Mouse (Mus musculus): ENCODE data around the gene Gzf1. TPM values are rescaled to one million over a fixed set of nuclear protein-coding genes. Genes with fewer than 3 reads are reported as not detected.

The Gzf1 gene
- 16.7 and 22.7 TPM in 2 replicates for total RNA-seq (2014; rRNA removed)
- polyA plus RNA-seq (2015; fragmentation: Nextera tagmentation; extraction: Ambion mirVana): 14.1 and 14.4 TPM in 2 replicates

GRCm38 (mm10) chr2:148680775-148681291 lies at the start of gene Gzf1:
TSS of gene Gzf1 (plus strand) at chr2:148681023.
- ATAC-seq (ENCODE audit: low FRiP score) (peak; percentile 94), DNase-seq (ENCODE audit: low spot score) (peak; percentile 99)
- peak; percentile 59 for TF ChIP-seq CTCF (IDR thresholded peaks at IDR 0.05)
- H3K27me3 ChIP-seq (ENCODE audit: insufficient read depth, low read length): no peaks in the 10 kb centered on the region
- peaks cover 17% of the 10 kb centered on the region for H3K36me3 ChIP-seq (ENCODE audit: insufficient read depth, low read length)
- H3K27ac ChIP-seq (ENCODE audit: low read depth, low read length): peak within 1 kb of the TSS; percentile 81
- no peaks in the 10 kb centered on the region for H3K9me3 ChIP-seq (ENCODE audit: low read length)
- peak within 1 kb of the TSS; percentile 91 for H3K4me2 ChIP-seq (ENCODE audit: low read depth, low read length, poor library complexity, severe bottlenecking)
- H3K4me1 ChIP-seq (ENCODE audit: insufficient read depth, low read length): peaks cover 12% of the 10 kb centered on the region; the same call in 1 of the 2 replicates
- H3K9ac ChIP-seq (replicated peaks; ENCODE audit: low read length, poor library complexity, severe bottlenecking): peak within 1 kb of the TSS; percentile 79
- WGBS: under 1% methylated on average over 39 of the region's 39 CpGs
- peak within 1 kb of the TSS; percentile 53 for H3K4me3 ChIP-seq (ENCODE audit: low read depth, low read length)

GRCm38 (mm10) chr2:148631602-148632001 lies 49.2 kb upstream of the Gzf1 start:
- Histone ChIP-seq H3K36me3 (ENCODE audit: insufficient read depth, low read length) (no peaks in the 10 kb centered on the region), H3K9ac (replicated peaks; ENCODE audit: low read length, poor library complexity, severe bottlenecking) (no peak overlapping the region), H3K27me3 (ENCODE audit: insufficient read depth, low read length) (no peaks in the 10 kb centered on the region), H3K9me3 (ENCODE audit: low read length) (no peaks in the 10 kb centered on the region), H3K27ac (ENCODE audit: low read depth, low read length) (no peak overlapping the region), H3K4me1 (ENCODE audit: insufficient read depth, low read length) (no peaks in the 10 kb centered on the region), H3K4me2 (ENCODE audit: low read depth, low read length, poor library complexity, severe bottlenecking) (no peak overlapping the region), H3K4me3 (ENCODE audit: low read depth, low read length) (no peak overlapping the region)
- TF ChIP-seq CTCF (IDR thresholded peaks at IDR 0.05): no peak
- DNase-seq (ENCODE audit: low spot score): no peak
- WGBS: 94% methylated on average over 3 of the region's 3 CpGs
- ATAC-seq (ENCODE audit: low FRiP score): no peak

GRCm38 (mm10) chr2:148634466-148634865 lies 46.4 kb upstream of the Gzf1 start:
- no peak overlapping the region for H3K4me2 ChIP-seq (ENCODE audit: low read depth, low read length, poor library complexity, severe bottlenecking)
- H3K27me3 ChIP-seq (ENCODE audit: insufficient read depth, low read length): no peaks in the 10 kb centered on the region
- 91% methylated on average over 4 of the region's 4 CpGs for WGBS
- no peaks in the 10 kb centered on the region for H3K4me1 ChIP-seq (ENCODE audit: insufficient read depth, low read length)
- no peak overlapping the region for H3K9ac ChIP-seq (replicated peaks; ENCODE audit: low read length, poor library complexity, severe bottlenecking)
- H3K9me3 ChIP-seq (ENCODE audit: low read length): no peaks in the 10 kb centered on the region
- no peak for DNase-seq (ENCODE audit: low spot score)
- no peaks in the 10 kb centered on the region for H3K36me3 ChIP-seq (ENCODE audit: insufficient read depth, low read length)
- H3K4me3 ChIP-seq (ENCODE audit: low read depth, low read length): no peak overlapping the region
- TF ChIP-seq CTCF (IDR thresholded peaks at IDR 0.05): no peak
- no peak for ATAC-seq (ENCODE audit: low FRiP score)
- no peak overlapping the region for H3K27ac ChIP-seq (ENCODE audit: low read depth, low read length)

GRCm38 (mm10) chr2:148642610-148643370 lies 38.0 kb upstream of the Gzf1 start:
- Histone ChIP-seq H3K4me3 (ENCODE audit: low read depth, low read length) (no peak overlapping the region), H3K36me3 (ENCODE audit: insufficient read depth, low read length) (no peaks in the 10 kb centered on the region), H3K9me3 (ENCODE audit: low read length) (no peaks in the 10 kb centered on the region), H3K4me2 (ENCODE audit: low read depth, low read length, poor library complexity, severe bottlenecking) (no peak overlapping the region), H3K27ac (ENCODE audit: low read depth, low read length) (no peak overlapping the region), H3K27me3 (ENCODE audit: insufficient read depth, low read length) (no peaks in the 10 kb centered on the region), H3K9ac (replicated peaks; ENCODE audit: low read length, poor library complexity, severe bottlenecking) (no peak overlapping the region), H3K4me1 (ENCODE audit: insufficient read depth, low read length) (no peaks in the 10 kb centered on the region)
- ATAC-seq (ENCODE audit: low FRiP score) (no peak), DNase-seq (ENCODE audit: low spot score) (no peak)
- 64% methylated on average over 1 of the region's 1 CpGs for WGBS
- TF ChIP-seq CTCF (IDR thresholded peaks at IDR 0.05): no peak

- no peaks in the 10 kb centered on the region for H3K4me1 ChIP-seq (ENCODE audit: insufficient read depth, low read length)
- H3K36me3 ChIP-seq (ENCODE audit: insufficient read depth, low read length): no peaks in the 10 kb centered on the region
- H3K27ac ChIP-seq (ENCODE audit: low read depth, low read length): no peak overlapping the region
- H3K27me3 ChIP-seq (ENCODE audit: insufficient read depth, low read length): no peaks in the 10 kb centered on the region
- WGBS: 79% methylated on average over 6 of the region's 6 CpGs
- H3K9ac ChIP-seq (replicated peaks; ENCODE audit: low read length, poor library complexity, severe bottlenecking): no peak overlapping the region
- no peak for TF ChIP-seq CTCF (IDR thresholded peaks at IDR 0.05)
- no peaks in the 10 kb centered on the region for H3K9me3 ChIP-seq (ENCODE audit: low read length)
- no peak for ATAC-seq (ENCODE audit: low FRiP score)
- no peak for DNase-seq (ENCODE audit: low spot score)
- no peak overlapping the region for H3K4me2 ChIP-seq (ENCODE audit: low read depth, low read length, poor library complexity, severe bottlenecking)
- H3K4me3 ChIP-seq (ENCODE audit: low read depth, low read length): no peak overlapping the region
Observed at GRCm38 (mm10) chr2:148644421-148645000, 36.3 kb upstream of the Gzf1 start.

All from midbrain, postnatal 0 days (tissue).